Mouse (Mus musculus) MEL (cell line): ENCODE data around the gene Higd1b.

ENCODE experiments used
- CHD1 ChIP-seq: IDR thresholded peaks from 2 replicates; pipeline ENCODE4 v1.6.1; 2012; ENCODE audit warnings: low read depth, mild to moderate bottlenecking, inconsistent platforms, low read length, improper control_type of control experiment
- CTCF ChIP-seq, 3 experiments: IDR thresholded peaks in 2 of 3; conservative IDR thresholded peaks in 1 of 3; 2 replicates each; pipeline ENCODE4 v1.5.1; 2011 to 2012; ENCODE audit warnings: low read length in 3 of 3, low read depth in 2 of 3, mild to moderate bottlenecking in 2 of 3, improper control_type of control experiment in 1 of 3, inconsistent platforms in 1 of 3, mixed read lengths in 1 of 3, moderate library complexity in 1 of 3; ENCODE audit not compliant: control insufficient read depth in 1 of 3, insufficient read depth in 1 of 3, poor library complexity in 1 of 3, severe bottlenecking in 1 of 3
- GATA1 ChIP-seq: IDR thresholded peaks from 2 replicates; pipeline ENCODE4 v1.6.1; 2011; ENCODE audit warnings: low read depth, low read length, improper control_type of control experiment
- KAT2A ChIP-seq: conservative IDR thresholded peaks from 2 replicates; pipeline ENCODE4 v1.6.1; 2012; ENCODE audit warnings: low read depth, low read length, improper control_type of control experiment, inconsistent platforms
- MAX ChIP-seq: IDR thresholded peaks from 2 replicates; pipeline ENCODE4 v1.6.1; 2011; ENCODE audit warnings: low read length, improper control_type of control experiment
- MYB ChIP-seq: IDR thresholded peaks from 2 replicates; pipeline ENCODE4 v1.6.1; 2011; ENCODE audit warnings: mild to moderate bottlenecking, low read depth, low read length, improper control_type of control experiment
- NELFE ChIP-seq: IDR thresholded peaks from 2 replicates; pipeline ENCODE4 v1.6.1; 2011; ENCODE audit warnings: low read depth, low read length, improper control_type of control experiment
- POLR2A ChIP-seq, 2 experiments: IDR thresholded peaks; 2 replicates each; pipeline ENCODE4 v1.6.1; 2011 to 2012; ENCODE audit warnings: low read length in 2 of 2, mild to moderate bottlenecking in 2 of 2, control low read depth in 1 of 2, improper control_type of control experiment in 1 of 2, low read depth in 1 of 2, moderate library complexity in 1 of 2; ENCODE audit not compliant: control insufficient read depth in 1 of 2, insufficient read depth in 1 of 2, poor library complexity in 1 of 2
- TBP ChIP-seq: IDR thresholded peaks from 2 replicates; pipeline ENCODE4 v1.8.0; 2011; ENCODE audit warnings: low read depth, low read length, improper control_type of control experiment
- UBTF ChIP-seq: IDR thresholded peaks from 2 replicates; pipeline ENCODE4 v1.6.1; 2012; ENCODE audit warnings: low read depth, mild to moderate bottlenecking, inconsistent platforms, low read length, improper control_type of control experiment, moderate library complexity, borderline replicate concordance; ENCODE audit not compliant: insufficient read depth
- ZKSCAN1 ChIP-seq: IDR thresholded peaks from 2 replicates; pipeline ENCODE4 v1.6.1; 2012; ENCODE audit warnings: low read depth, mild to moderate bottlenecking, inconsistent platforms, low read length, improper control_type of control experiment, moderate library complexity

DNA sequence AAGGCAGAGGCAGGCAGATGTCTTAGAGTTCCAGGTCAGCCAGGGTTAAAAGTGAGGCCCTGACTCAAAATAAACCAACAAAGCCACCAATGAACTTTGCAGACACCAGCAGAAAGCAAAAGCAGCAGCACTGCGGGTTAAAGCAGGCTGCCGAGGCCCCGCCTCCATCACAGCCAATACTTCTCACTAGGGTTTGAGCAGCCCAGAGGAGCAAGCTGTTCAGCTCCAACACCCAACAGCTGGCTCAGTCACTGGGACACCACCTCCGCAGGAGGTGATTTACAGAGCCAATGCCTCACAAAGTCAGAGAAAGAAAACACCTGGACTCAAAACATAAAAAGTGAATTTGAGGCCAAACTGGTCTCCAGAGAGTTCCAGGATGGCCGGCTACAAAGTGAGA lies 32.2 kb upstream of the Higd1b start:
- TF ChIP-seq POLR2A (IDR thresholded peaks at IDR 0.05; ENCODE audit: control insufficient read depth in 1 of 2, insufficient read depth in 1 of 2, low read depth in 1 of 2, low read length in 2 of 2, poor library complexity in 1 of 2) (no peak), MAX (no peak), CTCF (IDR thresholded peaks at IDR 0.05 in 2 of 3, conservative IDR thresholded peaks at IDR 0.05 in 1 of 3; ENCODE audit: control insufficient read depth in 1 of 3, insufficient read depth in 1 of 3, low read depth in 2 of 3, low read length in 3 of 3, poor library complexity in 1 of 3, severe bottlenecking in 1 of 3) (no peak), NELFE (no peak), KAT2A (no peak), GATA1 (no peak), TBP (no peak), CHD1 (no peak), UBTF (no peak), ZKSCAN1 (no peak), MYB (no peak)
